Mouse (Mus musculus) embryonic facial prominence, embryonic 13.5 days (tissue): Measurements from ENCODE around the gene Tsc1. TPM values are rescaled to one million over a fixed set of nuclear protein-coding genes. Genes with fewer than 3 reads are reported as not detected.
A peak's percentile ranks its signal among the peaks of the same experiment; 100 is the strongest.

Experiments used
- ATAC-seq: fragments of 200-750 bp; cut with Nextera tagmentation; 2 replicates; pipeline ENCODE4 v1.8.0; 2017; ENCODE audit warnings: low read depth; ENCODE audit not compliant: insufficient number of reproducible peaks, insufficient read depth, low FRiP score, low TSS enrichment
- H3K27ac ChIP-seq: fragments of 300-500 bp; sonication (generic); 2 replicates; pipeline ENCODE4 v1.5.1; 2015; ENCODE audit warnings: moderate library complexity, mild to moderate bottlenecking, inconsistent platforms
- H3K27me3 ChIP-seq: fragments of 300-500 bp; sonication (generic); 2 replicates; pipeline ENCODE4 v1.6.1; 2015; ENCODE audit warnings: mild to moderate bottlenecking, inconsistent platforms
- H3K36me3 ChIP-seq: fragments of 300-500 bp; sonication (generic); 2 replicates; pipeline ENCODE4 v1.6.1; 2015; ENCODE audit warnings: mild to moderate bottlenecking, inconsistent platforms
- H3K4me1 ChIP-seq: fragments of 300-500 bp; sonication (generic); 2 replicates; pipeline ENCODE4 v1.6.1; 2015; ENCODE audit warnings: inconsistent platforms
- H3K4me2 ChIP-seq: fragments of 300-500 bp; sonication (generic); 2 replicates; pipeline ENCODE4 v1.6.1; 2015; ENCODE audit warnings: moderate library complexity, mild to moderate bottlenecking, inconsistent platforms
- H3K4me3 ChIP-seq: fragments of 300-500 bp; sonication (generic); 2 replicates; pipeline ENCODE4 v1.5.1; 2015; ENCODE audit warnings: mild to moderate bottlenecking, inconsistent platforms
- H3K9ac ChIP-seq: fragments of 300-500 bp; sonication (generic); 2 replicates; pipeline ENCODE4 v1.6.1; 2015; ENCODE audit warnings: mild to moderate bottlenecking, inconsistent platforms
- H3K9me3 ChIP-seq: fragments of 300-500 bp; sonication (generic); 2 replicates; pipeline ENCODE4 v1.6.1; 2016; ENCODE audit warnings: inconsistent platforms
- WGBS: fragments of 180-500 bp; shearing (Covaris S2); methylation state at CpG from one replicate; pipeline ENCODE4 v1.1.7; 2015; ENCODE audit warnings: mixed read lengths; 5-methylcytosine and 5-hydroxymethylcytosine counted together
- polyA plus RNA-seq: library from polyadenylated mRNA; unstranded; fragments of >200 nt; fragmentation: Nextera tagmentation; extraction: Ambion mirVana; gene quantifications from 2 replicates; pipeline ENCODE4 v1.2.1, GENCODE M21; 2015

Gene Tsc1
- polyA plus RNA-seq, 1 experiment from 2014 or later: 23.9 TPM

DNA sequence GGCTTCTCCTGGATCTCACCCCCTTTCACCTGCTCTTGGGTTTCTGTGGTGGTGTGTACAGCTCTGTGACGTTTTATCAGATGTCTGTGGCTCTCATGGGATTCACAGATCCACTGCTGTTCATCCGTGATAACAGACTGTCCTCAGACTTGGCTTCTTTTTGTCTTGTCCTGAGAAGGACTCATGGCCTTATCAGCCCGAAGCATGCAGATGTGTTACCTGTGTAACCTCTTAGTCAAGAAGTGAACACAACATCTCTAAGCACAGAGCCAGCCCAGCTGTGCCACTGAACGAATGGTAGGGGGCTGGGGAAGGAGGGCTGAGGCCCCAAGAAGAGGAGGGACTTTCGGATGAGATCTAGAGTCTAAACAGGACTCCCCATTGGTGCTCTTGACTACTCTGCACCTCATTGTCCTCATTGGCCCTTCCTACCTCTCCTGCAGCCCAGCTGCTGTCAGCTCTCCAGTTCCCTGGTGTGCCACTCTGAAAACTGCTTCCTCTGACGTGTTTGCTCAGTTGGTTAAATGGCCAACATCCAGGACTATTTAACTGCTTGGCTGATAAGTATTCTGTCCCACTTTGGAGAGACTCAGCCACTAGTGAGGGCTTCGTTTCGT lies 60.7 kb downstream of the Tsc1 start:
- H3K27me3 ChIP-seq: no peaks in the 10 kb centered on the region
- H3K9ac ChIP-seq: no peak overlapping the region
- ATAC-seq: no peak
- H3K27ac ChIP-seq: no peak overlapping the region
- no peaks in the 10 kb centered on the region for H3K36me3 ChIP-seq
- H3K4me2 ChIP-seq: no peak overlapping the region
- 69% methylated on average over 8 of the region's 8 CpGs for WGBS
- H3K4me3 ChIP-seq: no peak overlapping the region
- no peaks in the 10 kb centered on the region for H3K9me3 ChIP-seq
- peaks cover 16% of the 10 kb centered on the region for H3K4me1 ChIP-seq

DNA sequence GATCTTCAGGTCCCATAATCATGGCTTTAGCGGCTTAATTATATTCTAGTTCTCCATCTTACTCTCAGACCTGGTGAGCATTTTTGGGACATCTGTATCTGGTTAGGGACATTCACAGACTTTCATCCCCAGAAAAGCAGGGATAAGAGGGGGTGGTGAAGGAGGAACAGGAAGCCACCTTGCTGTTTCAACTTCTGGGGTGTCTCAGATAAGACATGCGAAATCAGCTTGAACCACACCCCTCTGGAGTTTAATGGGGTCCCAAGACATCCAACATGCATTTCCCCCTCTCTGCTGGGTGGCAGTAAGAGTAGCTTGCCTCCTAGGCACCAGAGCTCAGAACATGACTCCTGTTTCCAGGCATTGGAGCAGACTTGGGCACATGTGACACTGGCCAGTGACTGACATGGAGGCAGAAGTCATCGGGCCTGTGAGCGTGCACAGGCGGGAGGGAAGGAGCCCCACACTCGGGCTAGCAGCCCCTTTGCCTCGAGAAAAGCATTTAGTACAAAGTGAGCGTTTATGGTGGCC lies 65.1 kb downstream of the Tsc1 start:
- WGBS: 43% methylated on average over 8 of the region's 8 CpGs
- Histone ChIP-seq H3K9ac (no peak overlapping the region), H3K36me3 (no peaks in the 10 kb centered on the region), H3K4me3 (no peak overlapping the region), H3K27ac (0 out of 2 replicates have a peak overlapping the region, but pooled peaks have one; percentile 11), H3K4me1 (peaks cover 20% of the 10 kb centered on the region), H3K4me2 (no peak overlapping the region), H3K27me3 (no peaks in the 10 kb centered on the region), H3K9me3 (no peaks in the 10 kb centered on the region)
- no peak for ATAC-seq

DNA sequence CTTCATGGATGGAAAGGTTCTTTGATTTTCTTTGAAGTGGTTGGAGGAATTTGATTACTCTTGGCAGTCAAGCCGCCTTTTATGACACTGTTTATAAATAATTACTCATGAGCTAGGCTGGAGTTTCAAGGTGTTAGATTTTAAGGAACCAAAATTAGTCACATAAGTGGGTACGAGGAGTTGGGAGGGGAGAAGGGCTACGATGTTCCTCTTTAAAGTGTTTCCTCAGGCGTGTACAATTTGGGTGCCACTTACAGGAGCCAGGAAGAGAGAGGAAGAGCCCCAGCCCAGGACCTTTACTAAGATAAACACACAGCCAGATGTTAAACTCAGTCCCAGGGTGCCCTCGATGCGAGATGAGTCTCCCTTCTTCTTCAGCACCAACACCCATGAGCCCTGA lies 65.8 kb downstream of the Tsc1 start:
- Histone ChIP-seq H3K9ac (no peak overlapping the region), H3K4me2 (no peak overlapping the region), H3K4me3 (no peak overlapping the region), H3K36me3 (no peaks in the 10 kb centered on the region), H3K4me1 (peaks cover 23% of the 10 kb centered on the region), H3K27me3 (no peaks in the 10 kb centered on the region), H3K27ac (no peak overlapping the region), H3K9me3 (no peaks in the 10 kb centered on the region)
- ATAC-seq: no peak
- 64% methylated on average over 6 of the region's 6 CpGs for WGBS

DNA sequence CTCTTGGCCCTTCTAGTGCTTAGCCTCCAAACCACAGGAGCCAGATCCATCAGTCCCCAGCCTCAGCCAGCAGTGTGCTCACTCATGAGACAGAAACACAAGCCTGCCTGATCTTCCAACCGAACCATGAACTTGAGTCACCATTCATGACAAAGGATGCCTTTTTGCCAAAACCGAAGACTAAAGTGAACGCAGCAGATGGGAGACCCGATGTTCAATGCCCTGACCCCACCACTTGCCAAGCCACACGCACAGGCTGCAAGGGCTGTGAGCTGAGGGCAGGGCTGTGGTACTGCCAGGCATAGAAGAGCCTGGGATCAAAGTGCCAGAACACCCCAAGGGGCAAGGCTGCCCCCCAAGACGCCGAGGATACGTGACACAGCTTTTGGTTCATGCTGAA lies 72.0 kb downstream of the Tsc1 start:
- H3K36me3 ChIP-seq: no peaks in the 10 kb centered on the region
- H3K9ac ChIP-seq: peak overlapping the region; percentile 44; the same call in 1 of the 2 replicates
- peak overlapping the region; percentile 87 for H3K27ac ChIP-seq
- peaks cover 28% of the 10 kb centered on the region for H3K4me1 ChIP-seq
- 70% methylated on average over 8 of the region's 8 CpGs for WGBS
- no peaks in the 10 kb centered on the region for H3K9me3 ChIP-seq
- ATAC-seq: no peak
- H3K4me2 ChIP-seq: no peak overlapping the region
- no peak overlapping the region for H3K4me3 ChIP-seq
- H3K27me3 ChIP-seq: no peaks in the 10 kb centered on the region

DNA sequence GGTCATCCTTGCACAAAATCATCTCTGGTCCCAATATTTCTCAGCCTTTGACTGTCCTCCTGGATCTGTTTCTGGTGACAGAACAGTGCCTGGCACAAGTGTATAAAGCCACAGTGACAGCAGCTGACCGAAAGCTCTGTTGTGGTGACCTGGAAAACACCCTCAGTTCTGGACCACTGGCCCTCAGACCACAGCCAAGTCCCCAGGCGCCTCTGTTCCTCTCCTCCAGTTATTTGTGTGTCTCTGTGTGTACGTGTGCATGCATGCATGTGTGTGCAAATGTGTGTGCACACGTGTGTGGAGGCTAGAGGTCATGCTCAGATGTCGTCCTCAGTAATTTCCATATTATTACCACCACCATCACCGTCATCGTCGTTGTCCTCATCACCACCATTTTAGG lies 81.4 kb downstream of the Tsc1 start:
- 93% methylated on average over 8 of the region's 8 CpGs for WGBS
- Histone ChIP-seq H3K9ac (no peak overlapping the region), H3K4me2 (no peak overlapping the region), H3K27ac (no peak overlapping the region), H3K4me1 (peaks cover 8% of the 10 kb centered on the region), H3K36me3 (no peaks in the 10 kb centered on the region), H3K4me3 (no peak overlapping the region), H3K27me3 (no peaks in the 10 kb centered on the region), H3K9me3 (no peaks in the 10 kb centered on the region)
- ATAC-seq: no peak

DNA sequence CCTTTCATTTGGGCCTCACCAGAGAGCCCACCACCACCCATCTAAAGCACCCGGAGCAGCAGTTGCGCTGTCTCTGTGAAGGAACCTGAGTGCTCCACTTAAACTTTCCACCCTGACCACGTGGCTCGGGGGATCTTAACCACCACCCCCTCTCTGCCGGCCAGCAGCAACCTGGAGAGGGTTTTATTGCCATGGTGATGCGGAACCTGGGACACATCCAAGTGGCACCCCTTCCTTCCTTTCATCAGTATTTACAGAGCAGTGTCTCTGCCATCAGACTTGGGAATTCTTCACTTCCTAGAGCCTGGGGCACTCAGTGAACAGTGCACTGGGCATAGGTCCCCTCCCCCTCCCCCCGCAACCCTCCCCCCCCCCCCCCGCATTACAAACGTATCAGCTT lies 82.9 kb downstream of the Tsc1 start:
- Histone ChIP-seq H3K9me3 (no peaks in the 10 kb centered on the region), H3K4me2 (no peak overlapping the region), H3K36me3 (no peaks in the 10 kb centered on the region), H3K9ac (no peak overlapping the region), H3K4me3 (no peak overlapping the region), H3K4me1 (peaks cover 13% of the 10 kb centered on the region), H3K27me3 (peaks cover 7% of the 10 kb centered on the region; the same call in 1 of the 2 replicates), H3K27ac (no peak overlapping the region)
- WGBS: 64% methylated on average over 9 of the region's 9 CpGs
- no peak for ATAC-seq

DNA sequence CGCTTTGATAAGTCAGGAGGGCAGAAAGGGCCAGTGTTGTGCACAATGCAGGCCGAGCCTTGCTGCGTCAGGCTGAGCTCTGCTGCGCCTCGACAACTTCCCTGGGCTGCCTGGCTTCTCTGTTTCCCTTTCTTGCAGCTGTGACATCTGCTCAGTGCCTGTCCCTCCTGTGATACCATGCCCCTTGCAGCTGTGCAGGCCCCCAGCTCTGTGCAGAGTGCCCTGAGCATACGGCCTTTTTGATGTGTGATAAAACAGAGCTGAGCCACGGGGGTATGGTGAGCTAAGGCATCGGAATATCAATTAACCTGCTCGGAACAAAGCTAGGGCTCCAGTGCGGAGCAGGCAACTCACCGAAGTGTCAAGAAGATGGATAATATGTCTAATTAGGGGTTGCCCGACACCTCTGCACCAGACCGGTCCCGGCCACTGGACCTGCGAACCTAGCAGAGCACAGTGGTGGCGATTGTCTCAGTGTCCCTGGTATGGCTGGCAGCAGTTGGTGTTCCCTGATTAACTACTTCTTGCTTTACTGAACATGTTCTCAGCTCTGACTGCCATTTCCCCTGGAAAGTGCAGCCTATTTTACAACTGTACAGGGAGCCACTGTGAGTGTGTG lies 86.9 kb downstream of the Tsc1 start:
- no peak for ATAC-seq
- H3K4me3 ChIP-seq: no peak overlapping the region
- no peak overlapping the region for H3K4me2 ChIP-seq

DNA sequence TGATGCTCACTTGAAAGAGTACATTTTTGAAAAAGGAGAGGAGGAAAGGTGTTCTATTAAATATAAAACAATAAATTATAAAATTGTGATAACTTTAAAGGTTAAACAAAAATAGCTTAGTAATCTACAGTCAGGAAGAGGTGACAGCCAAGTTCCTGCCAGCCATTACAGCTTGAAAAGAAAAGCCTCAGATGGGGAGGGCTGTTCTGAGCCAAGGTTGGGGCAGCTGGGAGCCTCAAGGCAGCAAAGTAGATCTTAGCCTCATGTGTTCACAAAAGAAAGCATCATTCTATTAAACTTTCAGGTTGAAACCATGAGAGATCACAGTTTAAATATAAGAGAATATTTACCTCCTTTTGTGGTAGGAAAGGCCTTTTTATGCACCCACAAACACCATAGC lies 89.6 kb downstream of the Tsc1 start:
- Histone ChIP-seq H3K4me1 (peaks cover 23% of the 10 kb centered on the region), H3K27me3 (peaks cover 7% of the 10 kb centered on the region; the same call in 1 of the 2 replicates), H3K4me2 (no peak overlapping the region), H3K9me3 (no peaks in the 10 kb centered on the region), H3K9ac (no peak overlapping the region), H3K4me3 (no peak overlapping the region), H3K27ac (no peak overlapping the region), H3K36me3 (no peaks in the 10 kb centered on the region)
- no peak for ATAC-seq

More for the DNA sequence above, 86.9 kb downstream of the Tsc1 start:
- Histone ChIP-seq H3K9me3 (no peaks in the 10 kb centered on the region), H3K27me3 (peaks cover 7% of the 10 kb centered on the region; the same call in 1 of the 2 replicates), H3K36me3 (no peaks in the 10 kb centered on the region), H3K27ac (no peak overlapping the region), H3K4me1 (peaks cover 15% of the 10 kb centered on the region), H3K9ac (peak overlapping the region; percentile 16; the same call in 1 of the 2 replicates)
- WGBS: 44% methylated on average over 16 of the region's 16 CpGs

DNA sequence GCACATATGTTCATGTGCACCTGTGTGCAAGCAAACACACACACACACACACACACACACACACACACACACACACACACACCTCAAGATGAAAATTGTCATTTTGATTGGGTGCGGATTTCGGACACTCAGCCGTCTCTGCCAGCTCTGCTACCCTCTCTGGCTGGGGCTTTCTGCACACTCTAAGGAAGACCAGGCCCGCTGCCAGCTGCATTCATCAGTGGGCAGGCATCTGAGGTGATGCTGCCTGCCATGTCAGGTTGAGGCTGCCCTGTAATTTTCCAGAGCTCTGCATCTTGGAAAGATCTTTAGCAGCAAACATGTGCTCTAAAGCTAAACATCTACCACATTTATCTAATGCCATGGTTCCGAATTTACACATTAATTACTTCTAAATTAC lies 96.1 kb downstream of the Tsc1 start:
- no peak overlapping the region for H3K27ac ChIP-seq
- H3K9ac ChIP-seq: no peak overlapping the region
- H3K4me2 ChIP-seq: no peak overlapping the region
- H3K27me3 ChIP-seq: peaks cover 6% of the 10 kb centered on the region; the same call in 1 of the 2 replicates
- H3K36me3 ChIP-seq: no peaks in the 10 kb centered on the region
- no peaks in the 10 kb centered on the region for H3K9me3 ChIP-seq
- no peak for ATAC-seq
- peaks cover 22% of the 10 kb centered on the region for H3K4me1 ChIP-seq
- WGBS: 83% methylated on average over 5 of the region's 5 CpGs
- no peak overlapping the region for H3K4me3 ChIP-seq

DNA sequence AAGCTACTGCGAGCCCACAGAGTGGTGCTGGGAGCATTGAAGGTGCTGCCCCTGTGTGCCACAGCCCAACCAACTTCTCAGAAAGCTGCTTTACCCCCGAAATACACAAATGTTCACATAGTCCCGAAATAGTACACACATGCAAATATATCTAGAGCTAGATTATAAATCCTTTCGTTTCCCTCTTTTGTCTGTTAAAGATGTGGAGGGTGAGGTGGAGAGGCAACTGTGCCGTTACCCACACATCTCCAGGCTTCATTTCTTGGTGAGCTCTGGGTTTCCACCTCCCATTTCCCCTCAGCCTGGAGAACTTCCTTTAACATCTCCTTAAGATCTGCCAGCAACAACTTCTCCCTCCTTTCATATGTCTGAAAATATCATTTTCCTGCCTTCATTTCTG lies 99.1 kb downstream of the Tsc1 start:
- Histone ChIP-seq H3K4me3 (no peak overlapping the region), H3K4me1 (peaks cover 10% of the 10 kb centered on the region), H3K36me3 (no peaks in the 10 kb centered on the region), H3K27ac (no peak overlapping the region), H3K9ac (no peak overlapping the region), H3K27me3 (peaks cover 7% of the 10 kb centered on the region; the same call in 1 of the 2 replicates), H3K9me3 (no peaks in the 10 kb centered on the region), H3K4me2 (no peak overlapping the region)
- ATAC-seq: no peak
- WGBS: 80% methylated on average over 5 of the region's 5 CpGs
